Mouse (Mus musculus): ENCODE measurements around the gene Nsun2.

DNA sequence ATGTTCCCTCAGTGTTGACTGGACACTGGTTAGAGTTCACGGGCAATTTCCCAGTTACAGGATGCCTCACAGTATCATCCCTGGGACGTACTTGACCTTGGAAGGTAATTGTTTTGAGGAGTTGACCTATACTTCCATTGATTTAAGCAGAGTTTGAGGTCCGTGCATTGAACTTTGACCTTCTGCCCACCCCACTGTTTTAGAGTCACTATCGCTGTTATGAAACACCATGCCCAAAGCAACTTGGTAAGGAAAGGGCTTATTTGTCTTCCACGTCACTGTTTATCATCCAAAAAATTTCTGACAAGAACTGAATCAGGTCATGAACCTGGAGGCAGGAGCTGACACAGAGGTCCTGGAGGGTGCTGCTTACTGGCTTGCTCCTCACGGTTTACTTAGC lies 48.9 kb downstream of the Nsun2 start:
- TF ChIP-seq CTCF (IDR thresholded peaks at IDR 0.05; ENCODE audit: borderline replicate concordance, insufficient read depth, low read length) = no peak
- TF ChIP-seq POLR2A (IDR thresholded peaks at IDR 0.05; ENCODE audit: low read depth, low read length) = no peak

All from embryonic fibroblast, embryonic 13.5 days (primary cell).